Mouse (Mus musculus): ENCODE data around the gene Olfr625-ps1. TPM values are rescaled to one million over a fixed set of nuclear protein-coding genes. Genes with fewer than 3 reads are reported as not detected.
"Not testable (repeated sequence)": the region's sequence is repeated elsewhere in the genome, so short reads cannot be mapped to it uniquely, and the experiment has no call there.

The Olfr625-ps1 gene
- total and polyA plus RNA-seq, 3 experiments = not detected

DNA sequence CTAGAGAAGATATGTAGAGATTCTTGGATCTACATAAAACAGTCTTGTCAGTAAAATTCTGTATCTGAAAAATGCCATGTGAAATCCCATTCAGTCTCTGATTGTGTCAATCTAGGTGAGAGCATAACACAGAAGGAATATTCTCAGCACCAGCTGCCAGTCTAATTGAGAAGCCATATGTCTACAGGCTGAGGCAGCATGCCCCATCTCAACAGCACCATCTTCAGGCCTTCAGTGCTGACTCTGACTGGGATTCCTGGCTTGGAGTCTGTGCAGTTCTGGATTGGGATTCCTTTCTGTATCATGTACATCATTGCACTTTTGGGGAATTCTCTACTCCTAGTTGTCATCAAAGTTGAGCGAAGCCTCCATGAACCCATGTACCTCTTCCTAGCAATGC is 33.9 kb downstream of the Olfr625-ps1 start:
- DNase-seq (ENCODE audit: low read depth, low spot score); H3K9me3 ChIP-seq (replicated peaks; ENCODE audit: insufficient read depth, low read length); H3K9ac ChIP-seq (ENCODE audit: control insufficient read depth, low read depth, low read length, poor library complexity, severe bottlenecking); H3K27me3 ChIP-seq (ENCODE audit: control insufficient read depth in 1 of 2, insufficient read depth in 2 of 2, low read length in 2 of 2); H3K79me2 ChIP-seq (ENCODE audit: control insufficient read depth, insufficient read depth, low read length, poor library complexity); H3K4me3 ChIP-seq (ENCODE audit: control insufficient read depth in 1 of 2, insufficient read depth in 1 of 2, low read depth in 2 of 2, low read length in 2 of 2); H3K27ac ChIP-seq (ENCODE audit: control insufficient read depth, low read depth, low read length); H3K36me3 ChIP-seq (ENCODE audit: control insufficient read depth in 1 of 2, insufficient read depth in 2 of 2, low read length in 2 of 2); H3K4me1 ChIP-seq (ENCODE audit: control insufficient read depth in 1 of 2, insufficient read depth in 2 of 2, low read length in 2 of 2): not testable (repeated sequence)

DNA sequence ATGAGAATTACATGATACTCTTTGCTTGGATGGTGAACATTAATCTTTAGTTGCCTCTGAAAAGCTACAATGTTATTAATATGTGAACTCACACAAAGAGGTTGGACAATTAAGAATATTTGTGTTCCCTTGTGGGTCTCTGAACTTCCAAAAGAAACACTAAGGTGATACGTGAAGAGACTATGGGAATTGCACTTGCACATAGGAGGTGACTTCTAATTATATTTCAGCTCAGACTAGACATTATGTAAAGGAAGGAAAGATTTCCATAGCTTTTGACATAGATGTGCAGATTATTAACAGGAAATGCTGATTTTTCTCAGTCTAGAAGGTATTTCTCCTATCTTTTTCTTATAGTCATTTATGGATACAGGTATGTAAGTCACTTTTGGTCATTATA is 47.6 kb downstream of the Olfr625-ps1 start, which contains the start of gene Olfr628:
Olfr628 (plus strand) TSS at position 301 of the 400 bp plus-strand sequence.
- no peak within 1 kb of the TSS for H3K27ac ChIP-seq (ENCODE audit: control insufficient read depth, low read depth, low read length)
- no peaks in the 10 kb centered on the region for H3K9me3 ChIP-seq (replicated peaks; ENCODE audit: insufficient read depth, low read length)
- no peaks in the 10 kb centered on the region for H3K79me2 ChIP-seq (ENCODE audit: control insufficient read depth, insufficient read depth, low read length, poor library complexity)
- H3K4me3 ChIP-seq (ENCODE audit: control insufficient read depth in 1 of 2, insufficient read depth in 1 of 2, low read depth in 2 of 2, low read length in 2 of 2) = no peak within 1 kb of the TSS
- DNase-seq (ENCODE audit: low read depth, low spot score) = no peak
- H3K9ac ChIP-seq (ENCODE audit: control insufficient read depth, low read depth, low read length, poor library complexity, severe bottlenecking) = no peak within 1 kb of the TSS
- H3K36me3 ChIP-seq (ENCODE audit: control insufficient read depth in 1 of 2, insufficient read depth in 2 of 2, low read length in 2 of 2) = no peaks in the 10 kb centered on the region
- TF ChIP-seq MAX (IDR thresholded peaks at IDR 0.05; ENCODE audit: low read length) = no peak
- no peak for TF ChIP-seq ZMIZ1 (IDR thresholded peaks at IDR 0.05; ENCODE audit: low read depth, low read length)
- no peak for TF ChIP-seq CHD1 (IDR thresholded peaks at IDR 0.05; ENCODE audit: low read depth, low read length)
- no peak for TF ChIP-seq ZC3H11A (IDR thresholded peaks at IDR 0.05; ENCODE audit: low read depth, low read length)
- TF ChIP-seq NRF1 (IDR thresholded peaks at IDR 0.05; ENCODE audit: insufficient read depth, low read depth, low read length, poor library complexity, severe bottlenecking) = no peak
- TF ChIP-seq E2F4 (IDR thresholded peaks at IDR 0.05; ENCODE audit: borderline replicate concordance, low read depth, low read length) = no peak
- no peak for TF ChIP-seq USF2 (IDR thresholded peaks at IDR 0.05; ENCODE audit: borderline replicate concordance in 1 of 2, insufficient read depth in 1 of 2, low read depth in 1 of 2, low read length in 2 of 2)
- no peak for TF ChIP-seq MEF2A (IDR thresholded peaks at IDR 0.05; ENCODE audit: extremely low read depth, insufficient replicate concordance, low read depth, low read length, poor library complexity, severe bottlenecking)
- TF ChIP-seq NELFE (IDR thresholded peaks at IDR 0.05; ENCODE audit: low read depth, low read length) = no peak
- no peak for TF ChIP-seq ZNF384 (IDR thresholded peaks at IDR 0.05; ENCODE audit: low read depth, low read length)
- TF ChIP-seq ZKSCAN1 (IDR thresholded peaks at IDR 0.05; ENCODE audit: low read depth, low read length) = no peak
- TF ChIP-seq CTCF (IDR thresholded peaks at IDR 0.05 in 2 of 3, conservative IDR thresholded peaks at IDR 0.05 in 1 of 3; ENCODE audit: control insufficient read depth in 1 of 3, insufficient read depth in 1 of 3, low read depth in 2 of 3, low read length in 3 of 3, poor library complexity in 1 of 3, severe bottlenecking in 1 of 3) = no peak
- no peak for TF ChIP-seq EP300 (IDR thresholded peaks at IDR 0.05; ENCODE audit: low read depth in 1 of 2, low read length in 2 of 2)
- H3K27me3 ChIP-seq (ENCODE audit: control insufficient read depth in 1 of 2, insufficient read depth in 2 of 2, low read length in 2 of 2) = no peaks in the 10 kb centered on the region
- no peaks in the 10 kb centered on the region for H3K4me1 ChIP-seq (ENCODE audit: control insufficient read depth in 1 of 2, insufficient read depth in 2 of 2, low read length in 2 of 2)

Other genes with a start within 250 kb of the Olfr625-ps1 start
Only the 30 nearest of the 34 such genes appear.
- gene Olfr607, start 218.6 kb upstream of the Olfr625-ps1 start, total RNA-seq (2012; rRNA removed) = not detected in 2 replicates
- gene Olfr607, start 218.6 kb upstream of the Olfr625-ps1 start, polyA plus RNA-seq (2012; ENCODE audit: insufficient read depth in 1 of 2, insufficient read length in 2 of 2, low read depth in 1 of 2, low replicate concordance in 2 of 2, missing spikeins in 1 of 2) = not detected
- gene Olfr608, start 212.8 kb upstream of the Olfr625-ps1 start, total RNA-seq (2012; rRNA removed) = not detected in 2 replicates
- gene Olfr608, start 212.8 kb upstream of the Olfr625-ps1 start, polyA plus RNA-seq (2012; ENCODE audit: insufficient read depth in 1 of 2, insufficient read length in 2 of 2, low read depth in 1 of 2, low replicate concordance in 2 of 2, missing spikeins in 1 of 2) = not detected
- gene Olfr609, start 184.7 kb upstream of the Olfr625-ps1 start, total RNA-seq (2012; rRNA removed) = not detected in 2 replicates
- gene Olfr609, start 184.7 kb upstream of the Olfr625-ps1 start, polyA plus RNA-seq (2012; ENCODE audit: insufficient read depth in 1 of 2, insufficient read length in 2 of 2, low read depth in 1 of 2, low replicate concordance in 2 of 2, missing spikeins in 1 of 2) = not detected
- not detected in 2 replicates for gene Olfr610, start 170.6 kb upstream of the Olfr625-ps1 start, total RNA-seq (2012; rRNA removed)
- gene Olfr610, start 170.6 kb upstream of the Olfr625-ps1 start, polyA plus RNA-seq (2012; ENCODE audit: insufficient read depth in 1 of 2, insufficient read length in 2 of 2, low read depth in 1 of 2, low replicate concordance in 2 of 2, missing spikeins in 1 of 2) = not detected
- gene Olfr611, start 161.9 kb upstream of the Olfr625-ps1 start, total RNA-seq (2012; rRNA removed) = not detected in 2 replicates
- not detected for gene Olfr611, start 161.9 kb upstream of the Olfr625-ps1 start, polyA plus RNA-seq (2012; ENCODE audit: insufficient read depth in 1 of 2, insufficient read length in 2 of 2, low read depth in 1 of 2, low replicate concordance in 2 of 2, missing spikeins in 1 of 2)
- not detected in 2 replicates for gene Olfr612, start 140.0 kb upstream of the Olfr625-ps1 start, total RNA-seq (2012; rRNA removed)
- not detected for gene Olfr612, start 140.0 kb upstream of the Olfr625-ps1 start, polyA plus RNA-seq (2012; ENCODE audit: insufficient read depth in 1 of 2, insufficient read length in 2 of 2, low read depth in 1 of 2, low replicate concordance in 2 of 2, missing spikeins in 1 of 2)
- not detected in 2 replicates for gene Olfr613, start 134.6 kb upstream of the Olfr625-ps1 start, total RNA-seq (2012; rRNA removed)
- gene Olfr613, start 134.6 kb upstream of the Olfr625-ps1 start, polyA plus RNA-seq (2012; ENCODE audit: insufficient read depth in 1 of 2, insufficient read length in 2 of 2, low read depth in 1 of 2, low replicate concordance in 2 of 2, missing spikeins in 1 of 2) = not detected
- not detected in 2 replicates for gene Olfr615, start 126.6 kb upstream of the Olfr625-ps1 start, total RNA-seq (2012; rRNA removed)
- not detected for gene Olfr615, start 126.6 kb upstream of the Olfr625-ps1 start, polyA plus RNA-seq (2012; ENCODE audit: insufficient read depth in 1 of 2, insufficient read length in 2 of 2, low read depth in 1 of 2, low replicate concordance in 2 of 2, missing spikeins in 1 of 2)
- gene Olfr616, start 113.6 kb upstream of the Olfr625-ps1 start, total RNA-seq (2012; rRNA removed) = not detected in 2 replicates
- gene Olfr616, start 113.6 kb upstream of the Olfr625-ps1 start, polyA plus RNA-seq (2012; ENCODE audit: insufficient read depth in 1 of 2, insufficient read length in 2 of 2, low read depth in 1 of 2, low replicate concordance in 2 of 2, missing spikeins in 1 of 2) = not detected
- not detected in 2 replicates for gene Olfr617, start 109.7 kb upstream of the Olfr625-ps1 start, total RNA-seq (2012; rRNA removed)
- not detected for gene Olfr617, start 109.7 kb upstream of the Olfr625-ps1 start, polyA plus RNA-seq (2012; ENCODE audit: insufficient read depth in 1 of 2, insufficient read length in 2 of 2, low read depth in 1 of 2, low replicate concordance in 2 of 2, missing spikeins in 1 of 2)
- gene Olfr618, start 92.6 kb upstream of the Olfr625-ps1 start, total RNA-seq (2012; rRNA removed) = not detected in 2 replicates
- gene Olfr618, start 92.6 kb upstream of the Olfr625-ps1 start, polyA plus RNA-seq (2012; ENCODE audit: insufficient read depth in 1 of 2, insufficient read length in 2 of 2, low read depth in 1 of 2, low replicate concordance in 2 of 2, missing spikeins in 1 of 2) = not detected
- gene Olfr619, start 82.1 kb upstream of the Olfr625-ps1 start, total RNA-seq (2012; rRNA removed) = not detected in 2 replicates
- not detected for gene Olfr619, start 82.1 kb upstream of the Olfr625-ps1 start, polyA plus RNA-seq (2012; ENCODE audit: insufficient read depth in 1 of 2, insufficient read length in 2 of 2, low read depth in 1 of 2, low replicate concordance in 2 of 2, missing spikeins in 1 of 2)
- gene Olfr620, start 70.2 kb upstream of the Olfr625-ps1 start, total RNA-seq (2012; rRNA removed) = not detected in 2 replicates
- under 1 TPM in 1 of 2 experiments, not detected in 1; 0.03 TPM for gene Olfr620, start 70.2 kb upstream of the Olfr625-ps1 start, polyA plus RNA-seq (2012; ENCODE audit: insufficient read depth in 1 of 2, insufficient read length in 2 of 2, low read depth in 1 of 2, low replicate concordance in 2 of 2, missing spikeins in 1 of 2)
- not detected in 2 replicates for gene Olfr622, start 40.0 kb upstream of the Olfr625-ps1 start, total RNA-seq (2012; rRNA removed)
- gene Olfr622, start 40.0 kb upstream of the Olfr625-ps1 start, polyA plus RNA-seq (2012; ENCODE audit: insufficient read depth in 1 of 2, insufficient read length in 2 of 2, low read depth in 1 of 2, low replicate concordance in 2 of 2, missing spikeins in 1 of 2) = not detected
- not detected in 2 replicates for gene Olfr623, start 19.0 kb upstream of the Olfr625-ps1 start, total RNA-seq (2012; rRNA removed)
- not detected for gene Olfr623, start 19.0 kb upstream of the Olfr625-ps1 start, polyA plus RNA-seq (2012; ENCODE audit: insufficient read depth in 1 of 2, insufficient read length in 2 of 2, low read depth in 1 of 2, low replicate concordance in 2 of 2, missing spikeins in 1 of 2)
- gene Olfr624, start 11.5 kb upstream of the Olfr625-ps1 start, total RNA-seq (2012; rRNA removed) = under 0.01 TPM in 1 of 2 replicates, not detected in the other
- gene Olfr624, start 11.5 kb upstream of the Olfr625-ps1 start, polyA plus RNA-seq (2012; ENCODE audit: insufficient read depth in 1 of 2, insufficient read length in 2 of 2, low read depth in 1 of 2, low replicate concordance in 2 of 2, missing spikeins in 1 of 2) = under 1 TPM in 1 of 2 experiments, not detected in 1; 0.04 TPM
- gene Olfr243, start 32.0 kb downstream of the Olfr625-ps1 start, total RNA-seq (2012; rRNA removed) = not detected in 2 replicates
- not detected for gene Olfr243, start 32.0 kb downstream of the Olfr625-ps1 start, polyA plus RNA-seq (2012; ENCODE audit: insufficient read depth in 1 of 2, insufficient read length in 2 of 2, low read depth in 1 of 2, low replicate concordance in 2 of 2, missing spikeins in 1 of 2)
- not detected in 2 replicates for gene Olfr628, start 47.7 kb downstream of the Olfr625-ps1 start, total RNA-seq (2012; rRNA removed)
- not detected for gene Olfr628, start 47.7 kb downstream of the Olfr625-ps1 start, polyA plus RNA-seq (2012; ENCODE audit: insufficient read depth in 1 of 2, insufficient read length in 2 of 2, low read depth in 1 of 2, low replicate concordance in 2 of 2, missing spikeins in 1 of 2)
- not detected in 2 replicates for gene Olfr629, start 62.2 kb downstream of the Olfr625-ps1 start, total RNA-seq (2012; rRNA removed)
- gene Olfr629, start 62.2 kb downstream of the Olfr625-ps1 start, polyA plus RNA-seq (2012; ENCODE audit: insufficient read depth in 1 of 2, insufficient read length in 2 of 2, low read depth in 1 of 2, low replicate concordance in 2 of 2, missing spikeins in 1 of 2) = not detected
- not detected in 2 replicates for gene Olfr630, start 74.6 kb downstream of the Olfr625-ps1 start, total RNA-seq (2012; rRNA removed)
- not detected for gene Olfr630, start 74.6 kb downstream of the Olfr625-ps1 start, polyA plus RNA-seq (2012; ENCODE audit: insufficient read depth in 1 of 2, insufficient read length in 2 of 2, low read depth in 1 of 2, low replicate concordance in 2 of 2, missing spikeins in 1 of 2)
- gene Olfr69, start 88.9 kb downstream of the Olfr625-ps1 start, total RNA-seq (2012; rRNA removed) = not detected in 2 replicates
- not detected for gene Olfr69, start 88.9 kb downstream of the Olfr625-ps1 start, polyA plus RNA-seq (2012; ENCODE audit: insufficient read depth in 1 of 2, insufficient read length in 2 of 2, low read depth in 1 of 2, low replicate concordance in 2 of 2, missing spikeins in 1 of 2)
- gene Olfr68, start 97.0 kb downstream of the Olfr625-ps1 start, total RNA-seq (2012; rRNA removed) = not detected in 2 replicates
- gene Olfr68, start 97.0 kb downstream of the Olfr625-ps1 start, polyA plus RNA-seq (2012; ENCODE audit: insufficient read depth in 1 of 2, insufficient read length in 2 of 2, low read depth in 1 of 2, low replicate concordance in 2 of 2, missing spikeins in 1 of 2) = not detected
- not detected in 2 replicates for gene Olfr67, start 109.1 kb downstream of the Olfr625-ps1 start, total RNA-seq (2012; rRNA removed)
- gene Olfr67, start 109.1 kb downstream of the Olfr625-ps1 start, polyA plus RNA-seq (2012; ENCODE audit: insufficient read depth in 1 of 2, insufficient read length in 2 of 2, low read depth in 1 of 2, low replicate concordance in 2 of 2, missing spikeins in 1 of 2) = not detected
- 120 and 191 TPM in 2 replicates for gene Hbb-bt, start 131.3 kb downstream of the Olfr625-ps1 start, total RNA-seq (2012; rRNA removed)
- gene Hbb-bt, start 131.3 kb downstream of the Olfr625-ps1 start, polyA plus RNA-seq (2012; ENCODE audit: insufficient read depth in 1 of 2, insufficient read length in 2 of 2, low read depth in 1 of 2, low replicate concordance in 2 of 2, missing spikeins in 1 of 2) = 100 to 1,000 TPM in 1 of 2 experiments, not detected in 1; 118 TPM
- gene Hbb-bs, start 145.4 kb downstream of the Olfr625-ps1 start, total RNA-seq (2012; rRNA removed) = 79.0 and 138 TPM in 2 replicates
- gene Hbb-bs, start 145.4 kb downstream of the Olfr625-ps1 start, polyA plus RNA-seq (2012; ENCODE audit: insufficient read depth in 1 of 2, insufficient read length in 2 of 2, low read depth in 1 of 2, low replicate concordance in 2 of 2, missing spikeins in 1 of 2) = 100 to 1,000 TPM in 1 of 2 experiments, not detected in 1; 208 TPM
- not detected in 2 replicates for gene Hbb-bh2, start 157.8 kb downstream of the Olfr625-ps1 start, total RNA-seq (2012; rRNA removed)
- not detected for gene Hbb-bh2, start 157.8 kb downstream of the Olfr625-ps1 start, polyA plus RNA-seq (2012; ENCODE audit: insufficient read depth in 1 of 2, insufficient read length in 2 of 2, low read depth in 1 of 2, low replicate concordance in 2 of 2, missing spikeins in 1 of 2)
- not detected in 2 replicates for gene Hbb-bh1, start 160.4 kb downstream of the Olfr625-ps1 start, total RNA-seq (2012; rRNA removed)
- gene Hbb-bh1, start 160.4 kb downstream of the Olfr625-ps1 start, polyA plus RNA-seq (2012; ENCODE audit: insufficient read depth in 1 of 2, insufficient read length in 2 of 2, low read depth in 1 of 2, low replicate concordance in 2 of 2, missing spikeins in 1 of 2) = under 1 TPM in 1 of 2 experiments, not detected in 1; 0.15 TPM
- not detected in 2 replicates for gene Hbb-y, start 170.5 kb downstream of the Olfr625-ps1 start, total RNA-seq (2012; rRNA removed)
- gene Hbb-y, start 170.5 kb downstream of the Olfr625-ps1 start, polyA plus RNA-seq (2012; ENCODE audit: insufficient read depth in 1 of 2, insufficient read length in 2 of 2, low read depth in 1 of 2, low replicate concordance in 2 of 2, missing spikeins in 1 of 2) = under 1 TPM in 1 of 2 experiments, not detected in 1; 0.11 TPM
- gene Olfr66, start 203.5 kb downstream of the Olfr625-ps1 start, total RNA-seq (2012; rRNA removed) = not detected in 2 replicates
- gene Olfr66, start 203.5 kb downstream of the Olfr625-ps1 start, polyA plus RNA-seq (2012; ENCODE audit: insufficient read depth in 1 of 2, insufficient read length in 2 of 2, low read depth in 1 of 2, low replicate concordance in 2 of 2, missing spikeins in 1 of 2) = not detected
- not detected in 2 replicates for gene Olfr64, start 211.8 kb downstream of the Olfr625-ps1 start, total RNA-seq (2012; rRNA removed)
- not detected for gene Olfr64, start 211.8 kb downstream of the Olfr625-ps1 start, polyA plus RNA-seq (2012; ENCODE audit: insufficient read depth in 1 of 2, insufficient read length in 2 of 2, low read depth in 1 of 2, low replicate concordance in 2 of 2, missing spikeins in 1 of 2)